In the genomic region with DNA sequence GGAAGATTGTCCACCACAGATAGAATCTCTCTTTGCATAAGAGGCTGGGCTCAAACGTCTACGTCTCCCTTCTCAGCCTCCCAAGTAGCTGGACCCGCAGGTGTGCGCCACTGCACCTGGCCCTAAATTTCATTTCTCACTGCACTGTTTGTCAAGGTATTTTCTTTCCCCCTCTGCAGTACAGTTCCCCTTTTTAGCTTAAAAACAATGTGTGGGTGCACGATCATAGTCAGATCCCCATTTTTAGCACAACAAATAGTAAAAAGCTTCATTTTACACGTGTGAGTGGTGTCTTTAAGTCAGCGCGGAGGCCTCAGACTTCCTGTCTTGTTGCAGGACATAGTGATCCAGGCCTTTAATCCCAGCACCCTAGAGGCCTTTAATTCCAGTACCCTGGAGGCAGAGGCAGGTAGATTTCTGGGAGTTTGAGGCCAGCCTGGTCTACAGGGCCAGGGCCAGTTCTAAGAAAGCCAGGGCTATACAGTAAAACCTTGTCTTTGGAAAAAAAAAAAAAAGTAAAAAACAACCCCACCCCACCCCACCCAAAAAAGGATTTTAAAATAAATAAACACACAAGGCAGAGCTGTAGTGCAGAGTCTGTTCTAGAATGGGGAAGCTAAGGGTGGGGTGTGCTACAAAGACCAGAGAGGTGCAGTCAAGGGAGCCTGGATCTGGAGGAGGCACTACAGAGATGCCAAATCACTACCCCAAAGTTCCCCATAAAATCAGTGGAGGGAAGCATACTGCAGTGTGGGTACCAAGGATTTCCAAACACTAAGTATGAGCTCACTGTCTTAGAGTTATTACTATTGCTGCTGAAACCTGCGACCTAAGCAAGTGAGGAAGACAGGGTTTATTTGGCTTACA, we compare ENCODE assay signal across 14 mouse cellular contexts.
"Had no signal": no experiment of that assay in that cellular context is flagged by ENCODE, and none has a peak within 500 bp of the region (broad histone marks: within the 10 kb centered on the region; RNA-seq: fewer than 3 reads in every experiment).

No protein-coding gene starts in this region.

- H3K9me3 ChIP-seq: limb, embryonic 12.5 days; midbrain, embryonic 13.5 days; neural tube, embryonic 12.5 days had no signal

- ATAC-seq: lung, postnatal 0 days; midbrain, embryonic 13.5 days had no signal

- H3K4me3 ChIP-seq: layer of hippocampus, adult 2 months; limb, embryonic 12.5 days; midbrain, embryonic 13.5 days; neural tube, embryonic 12.5 days had no signal

- H3K27me3 ChIP-seq: limb, embryonic 12.5 days; midbrain, embryonic 13.5 days; neural tube, embryonic 12.5 days had no signal

- H3K36me3 ChIP-seq: limb, embryonic 12.5 days; midbrain, embryonic 13.5 days; neural tube, embryonic 12.5 days had no signal

- H3K4me2 ChIP-seq: limb, embryonic 12.5 days; midbrain, embryonic 13.5 days; neural tube, embryonic 12.5 days had no signal

- H3K9ac ChIP-seq: limb, embryonic 12.5 days; liver, embryonic 14.5 days; midbrain, embryonic 13.5 days; neural tube, embryonic 12.5 days had no signal

- DNase-seq: kidney, adult 18-20 months; kidney, postnatal 10 days; kidney, postnatal 4 days; lung, adult 2 months; right cerebral cortex, adult 18-20 months; right cerebral cortex, postnatal 25 days; thymus, adult 18-20 months; thymus, postnatal 14 days had no signal

- H3K27ac ChIP-seq: layer of hippocampus, adult 2 months; limb, embryonic 12.5 days; liver, embryonic 14.5 days; midbrain, embryonic 13.5 days; neural tube, embryonic 12.5 days had no signal
